Mouse (Mus musculus): ENCODE measurements around the gene Ets1. TPM values are rescaled to one million over a fixed set of nuclear protein-coding genes. Genes with fewer than 3 reads are reported as not detected.

The Ets1 gene
- polyA plus RNA-seq, 1 experiment from 2014 or later = 39.4 TPM

DNA sequence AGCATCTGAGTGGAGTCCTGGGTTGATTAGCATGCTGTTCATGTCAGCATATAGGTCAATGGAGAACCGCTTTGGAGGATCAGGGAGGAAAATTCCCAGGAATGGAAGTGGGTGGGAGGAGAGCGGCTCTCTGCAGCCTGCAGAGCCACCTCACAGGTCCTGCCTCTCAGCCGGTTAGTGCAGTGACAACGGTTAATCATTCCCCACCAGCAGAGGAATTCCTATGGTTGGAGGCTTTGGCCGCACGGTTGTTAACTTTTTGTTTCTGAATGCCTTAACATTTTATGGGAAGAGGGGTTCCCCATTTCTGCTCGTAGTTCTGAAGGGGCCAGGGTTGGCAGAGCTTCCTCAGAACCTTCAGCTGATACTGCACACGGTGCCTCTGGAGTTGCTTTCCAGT, 107.1 kb downstream of the Ets1 start:
- Histone ChIP-seq H3K9me3 (replicated peaks) (no peaks in the 10 kb centered on the region), H3K4me1 (no peaks in the 10 kb centered on the region), H3K4me2 (replicated peaks) (no peak overlapping the region), H3K9ac (no peak overlapping the region), H3K4me3 (replicated peaks) (no peak overlapping the region), H3K27ac (replicated peaks) (no peak overlapping the region), H3K36me3 (peaks cover 4% of the 10 kb centered on the region; the same call in 1 of the 2 replicates), H3K27me3 (no peaks in the 10 kb centered on the region)
- no peak for ATAC-seq (ENCODE audit: insufficient number of reproducible peaks, low FRiP score, low TSS enrichment, low read depth)
- 67% methylated on average over 8 of the region's 8 CpGs for WGBS

DNA sequence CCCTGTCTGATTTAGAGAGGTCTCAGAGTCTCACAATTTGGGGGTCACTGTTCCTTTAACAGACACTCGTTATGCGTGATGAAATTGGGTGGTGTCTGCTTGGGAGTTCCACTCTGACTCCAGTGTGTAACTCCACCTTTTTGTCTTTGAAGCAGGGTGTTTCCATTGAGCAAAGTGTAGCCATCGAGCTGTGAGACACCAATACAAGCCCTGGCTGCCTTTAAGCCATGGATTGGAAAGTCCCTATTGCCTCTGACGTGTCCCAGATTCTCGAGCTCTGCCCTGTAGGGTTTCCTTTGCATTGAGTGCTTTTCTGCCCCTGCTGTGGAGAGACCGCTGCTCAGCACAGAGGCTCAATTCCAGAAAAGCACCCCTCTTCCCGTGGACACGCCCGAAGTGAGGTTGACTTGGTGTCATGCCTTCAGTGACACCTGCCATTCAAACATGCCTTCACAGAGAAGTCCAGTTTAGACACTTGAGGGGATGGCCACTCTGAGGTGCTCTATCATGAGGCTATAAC, 107.7 kb downstream of the Ets1 start:
- no peak for ATAC-seq (ENCODE audit: insufficient number of reproducible peaks, low FRiP score, low TSS enrichment, low read depth)
- no peaks in the 10 kb centered on the region for H3K9me3 ChIP-seq (replicated peaks)
- WGBS = 78% methylated on average over 9 of the region's 9 CpGs
- no peaks in the 10 kb centered on the region for H3K27me3 ChIP-seq
- no peak overlapping the region for H3K9ac ChIP-seq
- no peak overlapping the region for H3K27ac ChIP-seq (replicated peaks)
- no peaks in the 10 kb centered on the region; the same call in 1 of the 2 replicates for H3K36me3 ChIP-seq
- no peak overlapping the region for H3K4me2 ChIP-seq (replicated peaks)
- H3K4me3 ChIP-seq (replicated peaks) = no peak overlapping the region
- no peaks in the 10 kb centered on the region for H3K4me1 ChIP-seq

DNA sequence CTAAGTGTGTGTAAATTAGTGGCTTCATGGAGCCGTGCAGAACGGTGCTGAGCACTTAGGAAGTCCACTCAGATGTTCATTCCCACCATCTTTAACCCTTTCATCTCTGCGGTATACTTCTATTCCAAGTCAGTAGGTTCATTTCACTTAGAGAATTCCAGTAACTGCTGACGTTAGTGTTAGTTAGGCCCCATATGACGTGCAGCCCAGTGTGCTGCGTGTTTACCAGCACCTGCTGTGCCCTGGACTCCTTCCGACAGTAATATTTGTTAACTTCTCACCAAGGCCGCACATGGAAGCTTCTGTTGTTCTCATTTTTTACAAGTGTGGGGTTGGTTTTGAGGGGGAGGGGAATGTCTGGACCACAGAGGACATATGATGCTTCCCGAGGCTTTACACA, 108.3 kb downstream of the Ets1 start:
- no peak overlapping the region for H3K4me2 ChIP-seq (replicated peaks)
- no peak overlapping the region for H3K9ac ChIP-seq
- no peaks in the 10 kb centered on the region for H3K9me3 ChIP-seq (replicated peaks)
- H3K27me3 ChIP-seq = no peaks in the 10 kb centered on the region
- no peak overlapping the region for H3K4me3 ChIP-seq (replicated peaks)
- H3K4me1 ChIP-seq = no peaks in the 10 kb centered on the region
- WGBS = 67% methylated on average over 9 of the region's 9 CpGs
- ATAC-seq (ENCODE audit: insufficient number of reproducible peaks, low FRiP score, low TSS enrichment, low read depth) = no peak
- H3K27ac ChIP-seq (replicated peaks) = no peak overlapping the region
- H3K36me3 ChIP-seq = no peaks in the 10 kb centered on the region; the same call in 1 of the 2 replicates

DNA sequence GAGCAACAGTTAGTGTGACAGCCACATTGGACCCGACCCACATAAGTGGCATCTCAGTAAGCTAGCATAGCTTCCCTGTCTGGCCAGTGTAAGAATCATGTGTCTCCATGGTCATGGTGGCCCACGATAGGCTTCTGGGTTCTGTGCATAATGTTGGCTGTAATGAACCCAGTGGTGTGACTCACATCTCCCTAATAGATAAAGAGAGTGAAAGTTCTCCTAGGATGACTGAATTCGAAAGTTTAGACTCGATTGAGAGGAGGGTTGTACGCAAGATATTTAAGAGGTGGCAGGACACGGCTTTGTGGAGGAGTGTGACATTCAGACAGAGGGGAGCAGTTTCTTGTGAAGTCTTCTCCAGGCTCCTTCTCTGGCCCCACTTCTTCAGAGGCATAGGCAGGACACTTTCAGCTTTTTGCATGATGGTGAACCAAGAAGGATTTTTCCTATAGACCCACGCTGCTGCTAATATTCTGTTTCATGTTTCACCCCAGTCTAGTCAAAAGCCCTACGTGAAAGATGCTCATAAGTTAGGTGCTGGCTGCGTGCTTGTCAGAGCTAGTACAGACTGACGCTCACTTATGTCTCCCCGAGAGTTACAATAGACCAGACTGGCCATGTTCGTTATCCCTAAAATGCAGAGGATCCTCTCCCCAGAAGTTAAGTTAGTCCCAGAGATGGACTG, 109.2 kb downstream of the Ets1 start:
- no peak overlapping the region for H3K4me3 ChIP-seq (replicated peaks)
- H3K4me2 ChIP-seq (replicated peaks) = no peak overlapping the region
- WGBS = 87% methylated on average over 12 of the region's 12 CpGs
- ATAC-seq (ENCODE audit: insufficient number of reproducible peaks, low FRiP score, low TSS enrichment, low read depth) = no peak
- H3K9ac ChIP-seq = no peak overlapping the region
- no peaks in the 10 kb centered on the region for H3K27me3 ChIP-seq
- no peaks in the 10 kb centered on the region for H3K9me3 ChIP-seq (replicated peaks)
- no peaks in the 10 kb centered on the region; the same call in 1 of the 2 replicates for H3K36me3 ChIP-seq
- no peaks in the 10 kb centered on the region for H3K4me1 ChIP-seq
- no peak overlapping the region for H3K27ac ChIP-seq (replicated peaks)

DNA sequence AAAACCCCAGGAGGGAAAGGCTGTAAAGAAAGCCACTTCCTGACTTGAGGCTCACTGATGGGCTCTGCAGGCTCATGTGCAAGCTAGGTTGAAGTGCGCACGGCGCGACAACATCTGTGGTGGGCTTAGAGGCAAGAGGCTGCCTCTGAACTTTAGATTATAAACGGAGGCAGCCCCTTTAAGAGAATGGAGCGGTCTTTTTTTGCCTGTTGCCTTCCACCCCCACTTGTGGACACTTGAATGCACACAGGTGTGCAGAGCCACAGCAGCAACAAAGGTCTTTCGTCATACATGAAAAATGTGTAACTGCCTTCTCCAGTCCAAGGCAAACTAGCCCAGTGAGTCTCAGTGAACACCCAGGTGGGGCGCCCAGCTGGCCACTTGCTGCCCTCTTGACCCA, 110.0 kb downstream of the Ets1 start:
- Histone ChIP-seq H3K36me3 (no peaks in the 10 kb centered on the region; the same call in 1 of the 2 replicates), H3K27ac (replicated peaks) (no peak overlapping the region), H3K9ac (no peak overlapping the region), H3K4me1 (no peaks in the 10 kb centered on the region), H3K4me2 (replicated peaks) (no peak overlapping the region), H3K4me3 (replicated peaks) (no peak overlapping the region), H3K27me3 (no peaks in the 10 kb centered on the region), H3K9me3 (replicated peaks) (no peaks in the 10 kb centered on the region)
- ATAC-seq (ENCODE audit: insufficient number of reproducible peaks, low FRiP score, low TSS enrichment, low read depth) = no peak
- WGBS = 86% methylated on average over 8 of the region's 8 CpGs

DNA sequence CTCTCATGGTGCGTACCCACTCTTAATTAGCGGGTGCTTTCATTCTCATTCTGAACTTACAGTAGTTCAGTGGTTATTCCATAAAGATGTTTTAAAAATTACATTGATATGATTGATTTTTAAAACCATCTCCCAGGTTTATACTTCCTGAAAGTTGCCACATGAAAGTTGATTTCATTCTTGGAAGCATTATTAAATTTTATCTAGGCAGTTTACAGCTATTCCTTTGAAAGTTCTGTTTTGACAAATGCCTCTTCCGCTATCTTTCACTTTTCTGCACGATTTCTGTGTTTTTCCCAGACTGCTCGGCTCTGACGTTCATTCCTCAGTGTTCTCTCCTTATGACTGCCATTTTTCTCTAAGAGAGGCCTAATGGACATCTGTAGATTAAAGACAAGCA, 110.6 kb downstream of the Ets1 start:
- Histone ChIP-seq H3K9me3 (replicated peaks) (no peaks in the 10 kb centered on the region), H3K4me1 (no peaks in the 10 kb centered on the region), H3K9ac (no peak overlapping the region), H3K36me3 (no peaks in the 10 kb centered on the region), H3K4me2 (replicated peaks) (no peak overlapping the region), H3K4me3 (replicated peaks) (no peak overlapping the region), H3K27ac (replicated peaks) (no peak overlapping the region), H3K27me3 (no peaks in the 10 kb centered on the region)
- WGBS = 85% methylated on average over 6 of the region's 6 CpGs
- no peak for ATAC-seq (ENCODE audit: insufficient number of reproducible peaks, low FRiP score, low TSS enrichment, low read depth)

DNA sequence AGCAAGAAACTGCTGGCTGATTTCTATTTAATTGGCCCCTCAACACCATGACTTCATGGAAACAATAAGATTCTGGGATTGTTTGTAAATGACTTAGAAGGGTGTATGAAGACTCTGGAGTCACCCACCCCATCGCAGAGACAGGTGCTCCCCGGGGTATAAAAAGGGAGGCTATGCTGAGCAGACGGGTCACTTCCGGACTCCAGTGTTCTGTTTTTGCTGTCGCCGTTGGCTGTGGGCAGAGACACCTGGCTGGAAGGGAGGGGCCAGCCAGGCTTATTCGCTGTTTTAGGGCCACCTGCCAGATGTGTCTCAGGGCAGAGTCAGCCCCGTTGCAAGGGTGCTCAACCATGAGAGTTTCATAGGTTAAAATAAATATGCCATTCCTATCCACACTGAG, 111.6 kb downstream of the Ets1 start:
- 87% methylated on average over 8 of the region's 8 CpGs for WGBS
- no peak overlapping the region for H3K9ac ChIP-seq
- ATAC-seq (ENCODE audit: insufficient number of reproducible peaks, low FRiP score, low TSS enrichment, low read depth) = no peak
- H3K9me3 ChIP-seq (replicated peaks) = no peaks in the 10 kb centered on the region
- no peak overlapping the region for H3K27ac ChIP-seq (replicated peaks)
- H3K4me3 ChIP-seq (replicated peaks) = no peak overlapping the region
- no peaks in the 10 kb centered on the region for H3K27me3 ChIP-seq
- no peak overlapping the region for H3K4me2 ChIP-seq (replicated peaks)
- H3K36me3 ChIP-seq = no peaks in the 10 kb centered on the region
- H3K4me1 ChIP-seq = no peaks in the 10 kb centered on the region

DNA sequence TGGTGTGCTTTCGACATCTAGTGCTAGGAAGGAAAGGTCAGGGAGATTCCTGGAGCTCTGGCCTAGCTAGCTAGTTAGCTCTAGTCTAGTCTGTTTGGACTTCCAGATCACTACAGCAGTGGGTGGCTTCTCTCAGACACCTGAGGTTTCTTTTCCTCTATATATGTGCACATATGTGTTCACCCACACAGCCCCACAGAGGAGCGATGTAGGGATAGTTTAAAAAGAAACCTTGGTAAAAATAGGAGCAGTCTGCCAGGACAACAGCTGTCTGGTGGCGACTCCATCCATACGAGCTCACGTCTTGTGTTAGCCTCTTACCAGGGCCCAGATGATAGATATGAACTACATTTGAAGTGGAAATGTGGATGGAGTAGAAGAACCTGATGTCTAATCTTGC, 112.5 kb downstream of the Ets1 start:
- Histone ChIP-seq H3K4me1 (no peaks in the 10 kb centered on the region), H3K4me3 (replicated peaks) (no peak overlapping the region), H3K27me3 (no peaks in the 10 kb centered on the region), H3K27ac (replicated peaks) (no peak overlapping the region), H3K9me3 (replicated peaks) (no peaks in the 10 kb centered on the region), H3K9ac (no peak overlapping the region), H3K4me2 (replicated peaks) (no peak overlapping the region), H3K36me3 (peaks cover 7% of the 10 kb centered on the region)
- WGBS = 89% methylated on average over 5 of the region's 5 CpGs
- no peak for ATAC-seq (ENCODE audit: insufficient number of reproducible peaks, low FRiP score, low TSS enrichment, low read depth)

DNA sequence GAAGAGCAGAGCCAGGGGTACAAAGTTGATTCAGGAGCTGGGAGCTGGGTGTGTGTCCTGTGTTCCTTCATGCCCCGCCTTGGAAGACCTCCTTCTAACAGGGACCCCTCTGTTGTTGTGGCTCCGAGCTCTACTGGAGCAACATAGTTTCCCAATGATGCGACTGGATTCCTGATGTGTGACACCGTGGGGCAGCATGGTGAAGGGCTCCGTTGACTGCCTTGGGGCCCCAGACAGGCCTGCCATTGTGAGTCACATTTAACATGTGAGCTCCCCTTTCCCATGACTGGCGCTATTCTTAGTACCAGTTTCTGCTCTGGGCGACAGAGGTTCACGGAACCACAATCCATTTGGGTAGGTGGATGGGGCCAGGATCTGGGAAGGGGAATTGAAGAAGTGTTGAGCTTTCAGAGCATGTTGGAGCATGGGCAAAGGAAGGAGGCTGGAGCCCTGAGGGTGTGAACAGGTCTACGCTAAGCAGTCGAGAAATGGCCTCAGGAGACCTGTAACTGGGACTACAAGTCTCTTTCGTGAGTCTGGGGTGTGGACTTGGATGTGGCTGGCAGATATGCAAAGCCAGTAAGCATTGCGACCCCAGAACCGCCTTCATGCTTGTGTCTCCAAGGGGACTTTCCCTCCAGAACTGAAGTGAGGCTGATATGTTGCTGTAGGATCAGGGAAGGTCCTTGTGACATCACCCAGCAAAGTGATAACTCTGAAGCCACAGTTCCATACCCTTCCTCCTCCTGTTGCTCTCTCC, 113.9 kb downstream of the Ets1 start:
- no peak overlapping the region for H3K9ac ChIP-seq
- no peak overlapping the region for H3K4me3 ChIP-seq (replicated peaks)
- H3K36me3 ChIP-seq = peaks cover 9% of the 10 kb centered on the region
- no peaks in the 10 kb centered on the region for H3K9me3 ChIP-seq (replicated peaks)
- H3K4me1 ChIP-seq = no peaks in the 10 kb centered on the region
- H3K27ac ChIP-seq (replicated peaks) = no peak overlapping the region
- ATAC-seq (ENCODE audit: insufficient number of reproducible peaks, low FRiP score, low TSS enrichment, low read depth) = no peak
- WGBS = 78% methylated on average over 13 of the region's 13 CpGs
- H3K4me2 ChIP-seq (replicated peaks) = no peak overlapping the region
- H3K27me3 ChIP-seq = no peaks in the 10 kb centered on the region

DNA sequence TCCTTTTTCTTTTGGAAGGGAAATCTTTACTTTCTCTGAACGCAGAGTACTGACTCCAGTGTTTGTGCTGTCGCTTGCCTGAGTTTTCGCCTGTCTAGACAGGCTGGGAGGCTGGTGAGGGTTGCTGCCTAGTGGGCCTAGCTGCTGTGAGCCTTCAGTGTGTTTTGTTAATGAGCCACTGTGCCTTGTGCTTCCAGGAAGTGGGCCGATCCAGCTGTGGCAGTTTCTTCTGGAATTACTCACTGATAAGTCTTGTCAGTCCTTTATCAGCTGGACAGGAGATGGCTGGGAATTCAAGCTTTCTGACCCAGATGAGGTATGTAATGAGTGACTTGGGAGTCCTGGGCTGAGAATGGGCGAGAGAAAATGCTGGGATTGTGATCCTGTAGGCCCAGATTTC, 116.6 kb downstream of the Ets1 start:
- no peak overlapping the region for H3K4me3 ChIP-seq (replicated peaks)
- H3K36me3 ChIP-seq = peaks cover 16% of the 10 kb centered on the region
- H3K4me2 ChIP-seq (replicated peaks) = no peak overlapping the region
- WGBS = 70% methylated on average over 5 of the region's 5 CpGs
- no peak overlapping the region for H3K27ac ChIP-seq (replicated peaks)
- no peak overlapping the region for H3K9ac ChIP-seq
- H3K27me3 ChIP-seq = no peaks in the 10 kb centered on the region
- H3K4me1 ChIP-seq = no peaks in the 10 kb centered on the region
- H3K9me3 ChIP-seq (replicated peaks) = no peaks in the 10 kb centered on the region
- ATAC-seq (ENCODE audit: insufficient number of reproducible peaks, low FRiP score, low TSS enrichment, low read depth) = no peak

DNA sequence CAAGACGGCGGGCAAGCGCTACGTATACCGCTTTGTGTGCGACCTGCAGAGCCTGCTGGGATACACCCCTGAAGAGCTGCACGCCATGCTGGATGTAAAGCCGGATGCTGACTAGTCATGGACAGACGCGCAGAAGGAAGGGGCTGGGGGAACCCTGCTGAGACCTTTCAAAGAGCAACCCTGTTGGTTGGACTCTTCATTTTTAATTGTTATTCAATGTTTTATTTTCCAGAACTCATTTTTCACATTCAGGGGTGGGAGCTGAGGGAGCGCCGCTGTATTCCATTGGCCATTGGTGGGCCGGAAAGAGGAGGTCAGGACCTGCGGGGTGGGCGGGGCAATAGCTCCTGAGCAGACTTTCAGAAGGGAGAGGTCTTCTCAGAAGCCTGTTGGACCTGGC, 118.3 kb downstream of the Ets1 start:
- no peak overlapping the region for H3K9ac ChIP-seq
- peaks cover 16% of the 10 kb centered on the region for H3K36me3 ChIP-seq
- H3K9me3 ChIP-seq (replicated peaks) = no peaks in the 10 kb centered on the region
- H3K4me2 ChIP-seq (replicated peaks) = no peak overlapping the region
- H3K4me1 ChIP-seq = peaks cover 13% of the 10 kb centered on the region
- ATAC-seq (ENCODE audit: insufficient number of reproducible peaks, low FRiP score, low TSS enrichment, low read depth) = no peak
- no peak overlapping the region for H3K27ac ChIP-seq (replicated peaks)
- no peaks in the 10 kb centered on the region for H3K27me3 ChIP-seq
- no peak overlapping the region for H3K4me3 ChIP-seq (replicated peaks)
- 96% methylated on average over 15 of the region's 15 CpGs for WGBS
